8 mouse cellular contexts compared by ENCODE assay signal in the genomic region with DNA sequence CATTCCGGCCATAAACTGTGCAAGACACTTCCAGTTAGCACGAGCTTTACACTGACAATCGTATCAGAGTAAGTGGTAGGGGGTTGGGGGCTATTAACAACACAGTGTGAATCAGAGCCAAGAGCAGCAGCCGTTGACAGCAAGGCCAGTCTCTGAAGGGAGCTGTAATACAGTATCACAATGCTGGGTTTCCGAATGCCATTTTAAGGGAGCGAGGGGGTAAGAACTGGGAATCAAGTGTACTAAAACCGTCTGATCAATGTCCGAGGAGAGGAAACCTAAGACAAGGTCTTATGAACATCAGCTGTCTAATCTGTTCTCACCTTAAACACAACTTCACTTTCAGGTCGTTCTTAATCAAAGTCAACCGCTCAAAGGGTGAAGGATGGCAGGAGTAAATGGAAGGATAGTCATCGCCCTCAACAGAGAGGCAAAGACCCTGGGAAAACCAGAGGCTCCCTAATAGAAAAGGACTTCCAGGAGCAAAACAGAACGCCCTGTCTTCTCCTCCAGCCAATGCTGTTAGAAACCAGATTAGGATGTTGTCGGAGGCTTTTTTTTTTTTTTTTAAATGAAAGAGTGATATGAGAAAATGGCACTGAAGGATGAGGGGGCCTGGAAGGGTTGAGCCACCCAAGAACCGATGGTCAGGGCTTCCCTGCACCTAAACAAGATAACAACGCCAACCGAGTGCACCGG. TPM values are rescaled to one million over a fixed set of nuclear protein-coding genes. Genes with fewer than 3 reads are reported as not detected.
DNase-seq lines count a peak whose midpoint lies in the region; ATAC-seq and TF ChIP-seq lines count a peak whose summit lies in the region.

No protein-coding gene starts in this region.

- no peak for TF ChIP-seq POLR2A in testis, adult 2 months (IDR thresholded peaks at IDR 0.05; ENCODE audit: control insufficient read depth, low read depth, low read length)

- peak overlapping the region; percentile 83 for H3K9ac ChIP-seq in heart, embryonic 11.5 days (ENCODE audit: low read depth, low read length)
- peak overlapping the region; percentile 86 for H3K9ac ChIP-seq in kidney, embryonic 16.5 days (replicated peaks; ENCODE audit: low read length)
- H3K9ac ChIP-seq in lung, embryonic 14.5 days = peak overlapping the region; percentile 78

- peak overlapping the region; percentile 91 for H3K27ac ChIP-seq in testis, adult 2 months (ENCODE audit: control insufficient read depth, insufficient read depth, low read depth, low read length)
- H3K27ac ChIP-seq in heart, embryonic 11.5 days (ENCODE audit: low read depth, low read length) = peak overlapping the region; percentile 82
- peak overlapping the region; percentile 76 for H3K27ac ChIP-seq in kidney, embryonic 16.5 days (ENCODE audit: low read length)
- H3K27ac ChIP-seq in lung, embryonic 14.5 days (ENCODE audit: low read depth) = peak overlapping the region; percentile 67; the same call in 1 of the 2 replicates

- ATAC-seq in heart, embryonic 11.5 days (replicated peaks; ENCODE audit: insufficient number of reproducible peaks, low FRiP score, low TSS enrichment) = no peak
- no peak for ATAC-seq in kidney, embryonic 16.5 days (ENCODE audit: low FRiP score, low TSS enrichment)
- ATAC-seq in lung, embryonic 14.5 days (ENCODE audit: insufficient read depth) = no peak
- ATAC-seq in CD4-positive, CD25-positive, alpha-beta regulatory T cell, adult 4 months = no peak

- whole genome bisulfite sequencing in heart, embryonic 11.5 days (ENCODE audit: insufficient replicate concordance) = 2% methylated on average over 17 of the region's 17 CpGs
- WGBS in kidney, embryonic 16.5 days = under 1% methylated on average over 17 of the region's 17 CpGs
- 2% methylated on average over 17 of the region's 17 CpGs for WGBS in lung, embryonic 14.5 days

- H3K4me2 ChIP-seq in heart, embryonic 11.5 days = peak overlapping the region; percentile 84
- peak overlapping the region; percentile 87 for H3K4me2 ChIP-seq in kidney, embryonic 16.5 days (replicated peaks; ENCODE audit: low read depth, low read length)
- peak overlapping the region; percentile 82 for H3K4me2 ChIP-seq in lung, embryonic 14.5 days

- no peaks in the 10 kb centered on the region for H3K9me3 ChIP-seq in heart, embryonic 11.5 days (replicated peaks; ENCODE audit: control insufficient read depth, low read length)
- no peaks in the 10 kb centered on the region for H3K9me3 ChIP-seq in kidney, embryonic 16.5 days (ENCODE audit: low read length)
- H3K9me3 ChIP-seq in lung, embryonic 14.5 days (ENCODE audit: low read depth, low read length) = no peaks in the 10 kb centered on the region

- H3K36me3 ChIP-seq in testis, adult 2 months (ENCODE audit: control insufficient read depth, insufficient read depth, low read length) = no peaks in the 10 kb centered on the region
- H3K36me3 ChIP-seq in heart, embryonic 11.5 days (ENCODE audit: control insufficient read depth, insufficient read depth, low read length) = no peaks in the 10 kb centered on the region
- no peaks in the 10 kb centered on the region for H3K36me3 ChIP-seq in kidney, embryonic 16.5 days (ENCODE audit: insufficient read depth, low read length)
- no peaks in the 10 kb centered on the region for H3K36me3 ChIP-seq in lung, embryonic 14.5 days (ENCODE audit: insufficient read depth)

- H3K4me3 ChIP-seq in testis, adult 2 months (ENCODE audit: control insufficient read depth, low read depth, low read length) = peak overlapping the region; percentile 98
- H3K4me3 ChIP-seq in heart, embryonic 11.5 days (ENCODE audit: low read depth, low read length) = peak overlapping the region; percentile 96
- H3K4me3 ChIP-seq in kidney, embryonic 16.5 days (ENCODE audit: low read length) = peak overlapping the region; percentile 86
- peak overlapping the region; percentile 79 for H3K4me3 ChIP-seq in lung, embryonic 14.5 days (ENCODE audit: low read depth, low read length)

- no peak for TF ChIP-seq CTCF in testis, adult 2 months (IDR thresholded peaks at IDR 0.05; ENCODE audit: control insufficient read depth, insufficient read depth, insufficient replicate concordance, low read depth, low read length)
- no peak for TF ChIP-seq CTCF in lung, embryonic 14.5 days (IDR thresholded peaks at IDR 0.05; ENCODE audit: low read depth)

- no peaks in the 10 kb centered on the region; the same call in none of the 2 replicates for H3K4me1 ChIP-seq in testis, adult 2 months (ENCODE audit: control insufficient read depth, insufficient read depth, low read length)
- no peaks in the 10 kb centered on the region for H3K4me1 ChIP-seq in heart, embryonic 11.5 days (ENCODE audit: control insufficient read depth, insufficient read depth, low read length)
- peaks cover 7% of the 10 kb centered on the region for H3K4me1 ChIP-seq in kidney, embryonic 16.5 days (ENCODE audit: insufficient read depth, low read length)
- peaks cover 5% of the 10 kb centered on the region; the same call in 1 of the 2 replicates for H3K4me1 ChIP-seq in lung, embryonic 14.5 days (ENCODE audit: insufficient read depth)

- no peaks in the 10 kb centered on the region for H3K27me3 ChIP-seq in testis, adult 2 months (ENCODE audit: control insufficient read depth, insufficient read depth, low read length)
- no peaks in the 10 kb centered on the region for H3K27me3 ChIP-seq in heart, embryonic 11.5 days (ENCODE audit: control insufficient read depth, insufficient read depth, low read length)
- H3K27me3 ChIP-seq in kidney, embryonic 16.5 days (ENCODE audit: insufficient read depth, low read length) = no peaks in the 10 kb centered on the region
- H3K27me3 ChIP-seq in lung, embryonic 14.5 days (ENCODE audit: insufficient read depth, low read length) = no peaks in the 10 kb centered on the region

- no peak for DNase-seq in testis, postnatal 10 days (ENCODE audit: low spot score)
- peak; percentile 45 to 55 for DNase-seq in cerebellum, postnatal 14 days
- DNase-seq in lung, embryonic 14.5 days = peak; percentile 37
- DNase-seq in right cerebral cortex, adult 2 months (ENCODE audit: low spot score in 2 of 2) = peak; percentile 19 to 38

RNA-seq across cellular contexts. Expression of a gene that starts 1.0 kb away (rescaled TPM):
- 31.5 and 33.8 TPM in 2 replicates for polyA plus RNA-seq in testis, adult 2 months (2012; rRNA removed)
- polyA plus RNA-seq in heart, embryonic 11.5 days (2014; fragmentation: Nextera tagmentation; extraction: Ambion mirVana) = 4.6 and 6.7 TPM in 2 replicates
- polyA plus RNA-seq in kidney, embryonic 16.5 days (2015; fragmentation: Nextera tagmentation; extraction: Ambion mirVana) = 3.6 and 4.6 TPM in 2 replicates
- 5.1 and 5.5 TPM in 2 replicates for polyA plus RNA-seq in lung, embryonic 14.5 days (2014; fragmentation: Nextera tagmentation; extraction: Ambion mirVana)
- 10 to 100 TPM; 10.9 to 15.6 TPM for polyA plus RNA-seq in CD4-positive, CD25-positive, alpha-beta regulatory T cell, adult 4 months (2017; shearing (Covaris generic))

RNA-seq across cellular contexts. Expression of a gene that starts 31.3 kb away (rescaled TPM):
- polyA plus RNA-seq in testis, adult 2 months (2012; rRNA removed) = 23.0 and 25.9 TPM in 2 replicates
- polyA plus RNA-seq in heart, embryonic 11.5 days (2014; fragmentation: Nextera tagmentation; extraction: Ambion mirVana) = 0.34 TPM in 1 of 2 replicates, not detected in the other
- polyA plus RNA-seq in kidney, embryonic 16.5 days (2015; fragmentation: Nextera tagmentation; extraction: Ambion mirVana) = not detected in 2 replicates
- 0.28 TPM in 1 of 2 replicates, not detected in the other for polyA plus RNA-seq in lung, embryonic 14.5 days (2014; fragmentation: Nextera tagmentation; extraction: Ambion mirVana)
- polyA plus RNA-seq in CD4-positive, CD25-positive, alpha-beta regulatory T cell, adult 4 months (2017; shearing (Covaris generic)) = not detected

Comparison
In these comparisons a context has a peak if more than half of its experiments do, and no peak if none do; other contexts are left out.
1. RNA of a gene that starts 31.3 kb away (polyA plus RNA-seq): 23.0 to 25.9 TPM in testis, adult 2 months; 0.28 TPM in lung, embryonic 14.5 days, 0.34 TPM in heart, embryonic 11.5 days, not detected in kidney, embryonic 16.5 days and not detected in CD4-positive, CD25-positive, alpha-beta regulatory T cell, adult 4 months; every median in the first group is over 10 times any median in the second.
2. Peak in every context shown above with its lines, with median percentiles within 50 percentile points of each other: H3K27ac ChIP-seq, H3K4me3 ChIP-seq, H3K4me2 ChIP-seq and H3K9ac ChIP-seq.